Mouse (Mus musculus) midbrain, embryonic 16.5 days (tissue): ENCODE measurements at regions not wholly inside any gene's neighbourhood (a gene's known extent, or its start where the extent isn't known, plus 50 kb on each side); places are given as distances from the start of the nearest gene placed in this dataset.

Experiments used
- ATAC-seq: fragments of 200-750 bp; cut with Nextera tagmentation; 2 replicates; pipeline ENCODE4 v1.8.0; 2017; ENCODE audit warnings: moderate TSS enrichment
- H3K27ac ChIP-seq: fragments of 300-500 bp; sonication (generic); 2 replicates; pipeline ENCODE4 v1.5.1; 2014; ENCODE audit warnings: mild to moderate bottlenecking, low read length, mixed read lengths
- H3K27me3 ChIP-seq: fragments of 300-500 bp; sonication (generic); 2 replicates; pipeline ENCODE4 v1.6.1; 2014; ENCODE audit warnings: low read depth, low read length, mixed read lengths; ENCODE audit not compliant: control insufficient read depth, insufficient read depth
- H3K36me3 ChIP-seq: fragments of 300-500 bp; sonication (generic); 2 replicates; pipeline ENCODE4 v1.6.1; 2014; ENCODE audit warnings: mild to moderate bottlenecking, low read length, moderate library complexity, mixed read lengths; ENCODE audit not compliant: control insufficient read depth, insufficient read depth
- H3K4me1 ChIP-seq: fragments of 300-500 bp; sonication (generic); 2 replicates; pipeline ENCODE4 v1.6.1; 2014; ENCODE audit warnings: mild to moderate bottlenecking, low read length, mixed read lengths; ENCODE audit not compliant: control insufficient read depth, insufficient read depth
- H3K4me2 ChIP-seq: fragments of 300-500 bp; sonication (generic); 2 replicates; pipeline ENCODE4 v1.6.1; 2014; ENCODE audit warnings: mild to moderate bottlenecking, low read length, mixed read lengths
- H3K4me3 ChIP-seq: fragments of 300-500 bp; sonication (generic); 2 replicates; pipeline ENCODE4 v1.5.1; 2014; ENCODE audit warnings: low read depth, mild to moderate bottlenecking, low read length, moderate library complexity, mixed read lengths
- H3K9ac ChIP-seq: fragments of 300-500 bp; sonication (generic); 2 replicates; pipeline ENCODE4 v1.6.1; 2014; ENCODE audit warnings: low read depth, low read length, mixed read lengths
- H3K9me3 ChIP-seq: fragments of 300-500 bp; sonication (generic); replicated peaks from 2 replicates; pipeline ENCODE4 v1.6.1; 2014; ENCODE audit warnings: mild to moderate bottlenecking, low read length, mixed read lengths; ENCODE audit not compliant: control insufficient read depth, poor library complexity, severe bottlenecking
- WGBS: fragments of 180-500 bp; shearing (Covaris S2); extraction: QIAGEN DNeasy Blood & Tissue Kit; methylation state at CpG from one replicate; pipeline ENCODE4 v1.1.7; 2014; 5-methylcytosine and 5-hydroxymethylcytosine counted together

- Histone ChIP-seq H3K9ac (no peak overlapping the region), H3K27ac (no peak overlapping the region), H3K9me3 (no peaks in the 10 kb centered on the region), H3K4me2 (no peak overlapping the region), H3K27me3 (no peaks in the 10 kb centered on the region), H3K4me3 (no peak overlapping the region), H3K36me3 (no peaks in the 10 kb centered on the region), H3K4me1 (no peaks in the 10 kb centered on the region)
- WGBS: 89% methylated on average over 3 of the region's 3 CpGs
- ATAC-seq: no peak
Observed at GRCm38 (mm10) chr16:58352156-58352555, 56.1 kb upstream of the Dcbld2 start.

GRCm38 (mm10) chr16:58354551-58354950 is 53.7 kb upstream of the Dcbld2 start:
- ATAC-seq: no peak
- H3K27me3 ChIP-seq: no peaks in the 10 kb centered on the region
- H3K4me3 ChIP-seq: no peak overlapping the region
- H3K27ac ChIP-seq: no peak overlapping the region
- no peaks in the 10 kb centered on the region for H3K4me1 ChIP-seq
- H3K4me2 ChIP-seq: no peak overlapping the region
- no peak overlapping the region for H3K9ac ChIP-seq
- no peaks in the 10 kb centered on the region for H3K36me3 ChIP-seq
- WGBS: 46% methylated on average over 6 of the region's 6 CpGs
- no peaks in the 10 kb centered on the region for H3K9me3 ChIP-seq
